Mouse (Mus musculus) stomach, embryonic 14.5 days (tissue): Measurements from ENCODE around the gene Tcaim. TPM values are rescaled to one million over a fixed set of nuclear protein-coding genes. Genes with fewer than 3 reads are reported as not detected.

Source experiments
- ATAC-seq: fragments of 200-750 bp; cut with Nextera tagmentation; 2 replicates; pipeline ENCODE4 v1.8.0; 2017; ENCODE audit warnings: low read depth, moderate TSS enrichment; ENCODE audit not compliant: insufficient number of reproducible peaks, insufficient read depth, low FRiP score
- H3K27ac ChIP-seq: fragments of 300-500 bp; sonication (generic); 2 replicates; pipeline ENCODE4 v1.5.1; 2014; ENCODE audit warnings: mild to moderate bottlenecking, low read length, moderate library complexity, mixed read lengths
- H3K27me3 ChIP-seq: fragments of 300-500 bp; sonication (generic); 2 replicates; pipeline ENCODE4 v1.6.1; 2014; ENCODE audit warnings: low read length, control low read depth, mixed read lengths; ENCODE audit not compliant: control insufficient read depth, insufficient read depth
- H3K36me3 ChIP-seq: fragments of 300-500 bp; sonication (generic); 2 replicates; pipeline ENCODE4 v1.6.1; 2014; ENCODE audit warnings: mild to moderate bottlenecking, control low read depth, low read length, moderate library complexity, mixed read lengths; ENCODE audit not compliant: control insufficient read depth, insufficient read depth
- H3K4me1 ChIP-seq: fragments of 300-500 bp; sonication (generic); 2 replicates; pipeline ENCODE4 v1.6.1; 2014; ENCODE audit warnings: low read length, control low read depth, mixed read lengths; ENCODE audit not compliant: control insufficient read depth, insufficient read depth
- H3K4me2 ChIP-seq: fragments of 300-500 bp; sonication (generic); replicated peaks from 2 replicates; pipeline ENCODE4 v1.6.1; 2014; ENCODE audit warnings: low read depth, low read length, control low read depth
- H3K4me3 ChIP-seq: fragments of 300-500 bp; sonication (generic); 2 replicates; pipeline ENCODE4 v1.5.1; 2014; ENCODE audit warnings: low read depth, low read length, control low read depth
- H3K9ac ChIP-seq: fragments of 300-500 bp; sonication (generic); replicated peaks from 2 replicates; pipeline ENCODE4 v1.6.1; 2014; ENCODE audit warnings: low read depth, mild to moderate bottlenecking, control low read depth, low read length, moderate library complexity, mixed read lengths
- H3K9me3 ChIP-seq: fragments of 300-500 bp; sonication (generic); 2 replicates; pipeline ENCODE4 v1.6.1; 2016; ENCODE audit warnings: low read depth, low read length, control low read depth; ENCODE audit not compliant: control insufficient read depth
- WGBS: fragments of 180-500 bp; shearing (Covaris S2); extraction: QIAGEN DNeasy Blood & Tissue Kit; methylation state at CpG from one replicate; pipeline ENCODE4 v1.1.7; 2014; 5-methylcytosine and 5-hydroxymethylcytosine counted together
- polyA plus RNA-seq: library from polyadenylated mRNA; unstranded; fragments of >200 nt; fragmentation: Nextera tagmentation; extraction: Ambion mirVana; gene quantifications from 2 replicates; pipeline ENCODE4 v1.2.1, GENCODE M21; 2014

The Tcaim gene
- polyA plus RNA-seq = 7.2 and 7.8 TPM in 2 replicates

- WGBS = 7% methylated on average over 42 of the region's 42 CpGs
- H3K36me3 ChIP-seq = no peaks in the 10 kb centered on the region
- peak within 1 kb of the TSS; percentile 73; the same call in 1 of the 2 replicates for H3K27ac ChIP-seq
- H3K9me3 ChIP-seq = no peaks in the 10 kb centered on the region
- peaks cover 6% of the 10 kb centered on the region; the same call in 1 of the 2 replicates for H3K4me1 ChIP-seq
- peak within 1 kb of the TSS; percentile 80 for H3K4me2 ChIP-seq
- peak; percentile 98 for ATAC-seq
- peak within 1 kb of the TSS; percentile 53 for H3K4me3 ChIP-seq
- no peaks in the 10 kb centered on the region for H3K27me3 ChIP-seq
- H3K9ac ChIP-seq = peak within 1 kb of the TSS; percentile 47
Observed at GRCm38 (mm10) chr9:122805053-122805844, at the start of gene Tcaim. TSS of gene Tcaim (plus strand) at chr9:122805539.

GRCm38 (mm10) chr9:122757614-122758013 is 47.7 kb upstream of the Tcaim start:
- Histone ChIP-seq H3K4me3 (no peak overlapping the region), H3K4me2 (no peak overlapping the region), H3K4me1 (no peaks in the 10 kb centered on the region), H3K9ac (no peak overlapping the region), H3K27me3 (no peaks in the 10 kb centered on the region), H3K9me3 (no peaks in the 10 kb centered on the region), H3K27ac (no peak overlapping the region), H3K36me3 (no peaks in the 10 kb centered on the region)
- no peak for ATAC-seq
- WGBS = 42% methylated on average over 2 of the region's 2 CpGs

- H3K27me3 ChIP-seq = no peaks in the 10 kb centered on the region
- no peaks in the 10 kb centered on the region for H3K4me1 ChIP-seq
- H3K4me3 ChIP-seq = no peak overlapping the region
- no peaks in the 10 kb centered on the region for H3K9me3 ChIP-seq
- no peaks in the 10 kb centered on the region for H3K36me3 ChIP-seq
- no peak overlapping the region for H3K27ac ChIP-seq
- no peak overlapping the region for H3K9ac ChIP-seq
- H3K4me2 ChIP-seq = no peak overlapping the region
- no peak for ATAC-seq
Observed at GRCm38 (mm10) chr9:122760111-122760510, 45.2 kb upstream of the Tcaim start.

GRCm38 (mm10) chr9:122785231-122785630 is 20.1 kb upstream of the Tcaim start:
- H3K4me2 ChIP-seq = no peak overlapping the region
- no peak overlapping the region for H3K27ac ChIP-seq
- H3K4me3 ChIP-seq = no peak overlapping the region
- no peaks in the 10 kb centered on the region for H3K4me1 ChIP-seq
- H3K27me3 ChIP-seq = no peaks in the 10 kb centered on the region
- no peak for ATAC-seq
- H3K9me3 ChIP-seq = no peaks in the 10 kb centered on the region
- no peak overlapping the region for H3K9ac ChIP-seq
- H3K36me3 ChIP-seq = no peaks in the 10 kb centered on the region
- 69% methylated on average over 5 of the region's 5 CpGs for WGBS

- no peaks in the 10 kb centered on the region for H3K9me3 ChIP-seq
- no peaks in the 10 kb centered on the region for H3K4me1 ChIP-seq
- no peak overlapping the region for H3K4me2 ChIP-seq
- no peak for ATAC-seq
- no peaks in the 10 kb centered on the region for H3K36me3 ChIP-seq
- no peak overlapping the region for H3K4me3 ChIP-seq
- H3K27me3 ChIP-seq = no peaks in the 10 kb centered on the region
- WGBS = 85% methylated on average over 1 of the region's 1 CpGs
- H3K27ac ChIP-seq = no peak overlapping the region
- no peak overlapping the region for H3K9ac ChIP-seq
Observed at GRCm38 (mm10) chr9:122786534-122786933, 18.8 kb upstream of the Tcaim start.

- WGBS = 8% methylated on average over 10 of the region's 10 CpGs
- Histone ChIP-seq H3K4me2 (peak overlapping the region; percentile 80), H3K4me1 (peaks cover 6% of the 10 kb centered on the region; the same call in 1 of the 2 replicates), H3K4me3 (peak overlapping the region; percentile 53), H3K27ac (peak overlapping the region; percentile 73; the same call in 1 of the 2 replicates), H3K36me3 (no peaks in the 10 kb centered on the region), H3K27me3 (no peaks in the 10 kb centered on the region), H3K9ac (peak overlapping the region; percentile 47), H3K9me3 (no peaks in the 10 kb centered on the region)
- peak; percentile 3; the same call in 1 of the 2 replicates for ATAC-seq
Observed at GRCm38 (mm10) chr9:122805845-122806341, 554 bp downstream of the Tcaim start.

GRCm38 (mm10) chr9:122807186-122807585 is 1.8 kb downstream of the Tcaim start:
- H3K4me2 ChIP-seq = no peak overlapping the region
- no peak overlapping the region for H3K9ac ChIP-seq
- no peaks in the 10 kb centered on the region for H3K27me3 ChIP-seq
- ATAC-seq = no peak
- no peaks in the 10 kb centered on the region for H3K36me3 ChIP-seq
- no peaks in the 10 kb centered on the region for H3K9me3 ChIP-seq
- peaks cover 6% of the 10 kb centered on the region; the same call in 1 of the 2 replicates for H3K4me1 ChIP-seq
- 96% methylated on average over 2 of the region's 2 CpGs for WGBS
- no peak overlapping the region for H3K4me3 ChIP-seq
- H3K27ac ChIP-seq = no peak overlapping the region

- H3K9me3 ChIP-seq = no peaks in the 10 kb centered on the region
- peaks cover 6% of the 10 kb centered on the region; the same call in 1 of the 2 replicates for H3K4me1 ChIP-seq
- 92% methylated on average over 3 of the region's 3 CpGs for WGBS
- no peak overlapping the region for H3K9ac ChIP-seq
- H3K4me3 ChIP-seq = no peak overlapping the region
- no peak overlapping the region for H3K27ac ChIP-seq
- ATAC-seq = no peak
- H3K27me3 ChIP-seq = no peaks in the 10 kb centered on the region
- no peaks in the 10 kb centered on the region for H3K36me3 ChIP-seq
- H3K4me2 ChIP-seq = no peak overlapping the region
Observed at GRCm38 (mm10) chr9:122810212-122810611, 4.9 kb downstream of the Tcaim start.
